Mouse (Mus musculus): ENCODE data around the gene Slc35f3.

GRCm38 (mm10) chr8:126273066-126273465 lies 25.3 kb upstream of the Slc35f3 start:
- TF ChIP-seq POLR2A (IDR thresholded peaks at IDR 0.05; ENCODE audit: control insufficient read depth, low read depth, low read length) (no peak), CTCF (IDR thresholded peaks at IDR 0.05; ENCODE audit: control insufficient read depth, insufficient read depth, insufficient replicate concordance, low read depth, low read length) (no peak)

All from testis, adult 2 months (tissue).